Mouse (Mus musculus) bone marrow macrophage, adult 2 months (primary cell): ENCODE data around the gene Tas2r140.

Source experiments
- CTCF ChIP-seq: IDR thresholded peaks from 2 replicates; pipeline ENCODE4 v1.5.1; 2012; ENCODE audit warnings: low read depth, mild to moderate bottlenecking, low read length, moderate library complexity
- POLR2A ChIP-seq: IDR thresholded peaks from 2 replicates; pipeline ENCODE4 v1.6.1; 2012; ENCODE audit warnings: mild to moderate bottlenecking, low read depth, low read length, borderline replicate concordance

DNA sequence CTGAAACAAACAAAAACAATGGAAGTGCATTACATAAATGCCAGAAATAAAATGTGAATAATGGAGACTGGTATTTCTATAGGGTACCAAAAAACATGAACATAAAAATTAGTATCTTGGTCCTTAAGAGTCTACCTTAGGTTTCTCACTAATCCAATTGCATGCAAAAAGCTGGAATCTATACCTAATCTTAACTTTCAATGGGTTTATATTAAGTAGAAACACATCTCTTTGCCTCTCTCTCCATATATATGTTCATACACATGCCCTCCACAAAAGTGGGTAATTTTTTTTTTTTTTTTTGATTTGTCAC is 48.9 kb upstream of the Tas2r140 start, which contains the start of gene Smim10l1:
- TF ChIP-seq CTCF = no peak
- no peak for TF ChIP-seq POLR2A
